Mouse (Mus musculus) midbrain, embryonic 11.5 days (tissue): ENCODE measurements around the gene Stpg1. TPM values are rescaled to one million over a fixed set of nuclear protein-coding genes. Genes with fewer than 3 reads are reported as not detected.

Source experiments
- ATAC-seq: fragments of 200-750 bp; cut with Nextera tagmentation; 2 replicates; pipeline ENCODE4 v1.8.0; 2017; ENCODE audit warnings: moderate TSS enrichment, moderate library complexity; ENCODE audit not compliant: low FRiP score
- DNase-seq: peaks from one replicate; pipeline ENCODE4 v3.0.0; 2015; ENCODE audit warnings: low spot score; ENCODE audit errors: missing footprints
- H3K27ac ChIP-seq: fragments of 300-500 bp; sonication (generic); 2 replicates; pipeline ENCODE4 v1.5.1; 2014; ENCODE audit warnings: low read depth, low read length
- H3K27me3 ChIP-seq: fragments of 300-500 bp; sonication (generic); 2 replicates; pipeline ENCODE4 v1.6.1; 2014; ENCODE audit warnings: mild to moderate bottlenecking, low read length, moderate library complexity, mixed read lengths; ENCODE audit not compliant: control insufficient read depth, insufficient read depth
- H3K36me3 ChIP-seq: fragments of 300-500 bp; sonication (generic); 2 replicates; pipeline ENCODE4 v1.6.1; 2014; ENCODE audit warnings: mild to moderate bottlenecking, low read length, moderate library complexity, mixed read lengths; ENCODE audit not compliant: control insufficient read depth, insufficient read depth
- H3K4me1 ChIP-seq: fragments of 300-500 bp; sonication (generic); 2 replicates; pipeline ENCODE4 v1.6.1; 2014; ENCODE audit warnings: low read length; ENCODE audit not compliant: control insufficient read depth, insufficient read depth
- H3K4me2 ChIP-seq: fragments of 300-500 bp; sonication (generic); 2 replicates; pipeline ENCODE4 v1.6.1; 2014; ENCODE audit warnings: mild to moderate bottlenecking, moderate library complexity
- H3K4me3 ChIP-seq: fragments of 300-500 bp; sonication (generic); 2 replicates; pipeline ENCODE4 v1.5.1; 2014; ENCODE audit warnings: low read depth, low read length
- H3K9ac ChIP-seq: fragments of 300-500 bp; sonication (generic); 2 replicates; pipeline ENCODE4 v1.6.1; 2014; ENCODE audit warnings: low read length
- H3K9me3 ChIP-seq: fragments of 300-500 bp; sonication (generic); 2 replicates; pipeline ENCODE4 v1.6.1; 2016; ENCODE audit warnings: low read length; ENCODE audit not compliant: control insufficient read depth
- WGBS: fragments of 180-500 bp; shearing (Covaris S2); extraction: QIAGEN DNeasy Blood & Tissue Kit; methylation state at CpG from one replicate; pipeline ENCODE4 v1.1.7; 2014; 5-methylcytosine and 5-hydroxymethylcytosine counted together
- polyA plus RNA-seq: library from polyadenylated mRNA; unstranded; fragments of >200 nt; fragmentation: Nextera tagmentation; extraction: Ambion mirVana; gene quantifications from 2 replicates; pipeline ENCODE4 v1.2.1, GENCODE M21; 2014

Gene Stpg1
- polyA plus RNA-seq, 1 experiment from 2014 or later, result 0.53 TPM

- 72% methylated on average over 9 of the region's 9 CpGs for WGBS
- Histone ChIP-seq H3K4me2 (no peak overlapping the region), H3K36me3 (no peaks in the 10 kb centered on the region), H3K9ac (no peak overlapping the region), H3K4me3 (no peak overlapping the region), H3K27me3 (no peaks in the 10 kb centered on the region), H3K27ac (no peak overlapping the region), H3K4me1 (peaks cover 3% of the 10 kb centered on the region; the same call in 1 of the 2 replicates), H3K9me3 (no peaks in the 10 kb centered on the region)
- DNase-seq, result no peak
- ATAC-seq, result no peak
Measured at GRCm38 (mm10) chr4:135540057-135540456, 45.5 kb downstream of the Stpg1 start.

DNA sequence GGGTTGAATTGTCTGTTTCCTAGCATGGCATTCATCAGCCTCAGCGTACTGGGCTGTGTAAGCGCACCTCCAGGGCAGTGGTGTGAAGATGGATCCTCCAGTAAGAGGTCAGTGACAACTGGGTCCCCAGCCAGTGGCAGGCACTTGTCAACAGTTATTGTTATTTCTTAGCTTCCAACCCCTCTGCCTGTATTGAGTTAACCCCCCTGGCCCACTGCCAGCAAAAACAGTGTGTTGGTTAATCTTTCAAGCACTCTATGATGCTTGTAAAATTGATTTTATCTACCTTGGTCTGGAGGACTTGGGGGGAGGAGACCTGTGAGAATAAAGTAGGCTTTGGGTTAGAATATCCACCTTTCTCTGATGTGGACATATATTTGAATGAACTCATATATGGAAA, 49.7 kb downstream of the Stpg1 start:
- peaks cover 21% of the 10 kb centered on the region for H3K4me1 ChIP-seq
- no peak overlapping the region for H3K4me3 ChIP-seq
- no peaks in the 10 kb centered on the region for H3K36me3 ChIP-seq
- no peak overlapping the region for H3K4me2 ChIP-seq
- ATAC-seq (no peak), DNase-seq (no peak)
- H3K27ac ChIP-seq, result no peak overlapping the region
- WGBS, result 95% methylated on average over 2 of the region's 2 CpGs
- H3K9ac ChIP-seq, result no peak overlapping the region
- no peaks in the 10 kb centered on the region for H3K9me3 ChIP-seq
- H3K27me3 ChIP-seq, result no peaks in the 10 kb centered on the region

GRCm38 (mm10) chr4:135545080-135545511, 50.5 kb downstream of the Stpg1 start:
- Histone ChIP-seq H3K9me3 (no peaks in the 10 kb centered on the region), H3K4me3 (no peak overlapping the region), H3K4me1 (peaks cover 21% of the 10 kb centered on the region), H3K27ac (no peak overlapping the region), H3K27me3 (no peaks in the 10 kb centered on the region), H3K4me2 (no peak overlapping the region), H3K36me3 (no peaks in the 10 kb centered on the region), H3K9ac (no peak overlapping the region)
- DNase-seq, result peak; percentile 89
- ATAC-seq, result no peak
- 30% methylated on average over 8 of the region's 8 CpGs for WGBS

DNA sequence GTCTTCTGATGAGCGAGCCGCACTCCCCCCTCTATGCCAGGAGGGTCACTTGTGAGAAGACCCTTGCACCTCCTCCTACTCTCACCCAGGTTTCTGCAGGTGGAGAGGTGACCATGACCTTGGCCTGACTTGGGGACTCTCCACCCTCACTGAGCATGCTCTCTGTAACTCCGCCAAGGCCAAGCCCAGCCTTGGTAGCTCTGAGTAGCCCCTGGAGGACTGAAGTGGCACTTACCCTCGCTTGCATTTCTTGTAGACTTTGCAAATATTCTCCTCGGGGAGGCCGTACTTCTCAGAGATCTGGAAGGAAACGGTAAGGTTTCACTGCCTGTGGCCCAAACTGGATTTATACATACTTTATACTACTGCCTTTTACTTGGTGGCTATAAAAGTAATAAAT, 51.4 kb downstream of the Stpg1 start:
- Histone ChIP-seq H3K4me1 (peaks cover 21% of the 10 kb centered on the region), H3K4me3 (no peak overlapping the region), H3K9ac (no peak overlapping the region), H3K27me3 (no peaks in the 10 kb centered on the region), H3K27ac (no peak overlapping the region), H3K4me2 (no peak overlapping the region), H3K36me3 (no peaks in the 10 kb centered on the region), H3K9me3 (no peaks in the 10 kb centered on the region)
- WGBS, result 85% methylated on average over 7 of the region's 7 CpGs
- ATAC-seq, result no peak
- DNase-seq, result no peak

- no peak for ATAC-seq
- no peaks in the 10 kb centered on the region for H3K27me3 ChIP-seq
Measured at GRCm38 (mm10) chr4:135546793-135547192, 52.2 kb downstream of the Stpg1 start.

DNA sequence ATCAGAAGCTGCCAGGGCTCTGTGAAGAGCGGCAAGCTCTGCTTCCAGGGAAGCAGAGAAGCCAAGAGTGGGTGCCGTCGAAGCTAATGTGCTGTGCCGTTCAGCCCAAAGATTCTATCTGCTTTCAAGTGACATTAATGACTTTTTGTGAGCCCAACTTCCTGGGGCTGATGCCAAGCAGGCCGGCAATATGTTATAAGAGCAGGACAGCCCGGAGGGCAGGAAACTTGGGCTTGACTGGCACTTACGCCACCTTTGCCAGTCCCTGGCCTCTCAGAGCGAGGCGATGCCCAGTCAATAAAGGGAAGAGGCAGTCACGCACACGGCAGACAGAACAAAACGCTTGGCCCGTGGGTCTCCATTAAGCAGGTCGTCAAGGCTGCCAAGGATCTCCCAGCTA, 53.0 kb downstream of the Stpg1 start:
- H3K4me2 ChIP-seq, result no peak overlapping the region
- no peak overlapping the region for H3K27ac ChIP-seq
- H3K9me3 ChIP-seq, result no peaks in the 10 kb centered on the region
- H3K27me3 ChIP-seq, result no peaks in the 10 kb centered on the region
- DNase-seq (no peak), ATAC-seq (no peak)
- no peak overlapping the region for H3K9ac ChIP-seq
- WGBS, result 71% methylated on average over 14 of the region's 14 CpGs
- no peaks in the 10 kb centered on the region for H3K36me3 ChIP-seq
- peaks cover 30% of the 10 kb centered on the region for H3K4me1 ChIP-seq
- no peak overlapping the region for H3K4me3 ChIP-seq

More at GRCm38 (mm10) chr4:135546793-135547192, 52.2 kb downstream of the Stpg1 start:
- H3K4me3 ChIP-seq, result no peak overlapping the region
- no peak for DNase-seq
- no peak overlapping the region for H3K27ac ChIP-seq
- H3K9ac ChIP-seq, result no peak overlapping the region
- 87% methylated on average over 4 of the region's 4 CpGs for WGBS
- H3K36me3 ChIP-seq, result no peaks in the 10 kb centered on the region
- H3K4me1 ChIP-seq, result peaks cover 25% of the 10 kb centered on the region
- no peak overlapping the region for H3K4me2 ChIP-seq
- no peaks in the 10 kb centered on the region for H3K9me3 ChIP-seq

DNA sequence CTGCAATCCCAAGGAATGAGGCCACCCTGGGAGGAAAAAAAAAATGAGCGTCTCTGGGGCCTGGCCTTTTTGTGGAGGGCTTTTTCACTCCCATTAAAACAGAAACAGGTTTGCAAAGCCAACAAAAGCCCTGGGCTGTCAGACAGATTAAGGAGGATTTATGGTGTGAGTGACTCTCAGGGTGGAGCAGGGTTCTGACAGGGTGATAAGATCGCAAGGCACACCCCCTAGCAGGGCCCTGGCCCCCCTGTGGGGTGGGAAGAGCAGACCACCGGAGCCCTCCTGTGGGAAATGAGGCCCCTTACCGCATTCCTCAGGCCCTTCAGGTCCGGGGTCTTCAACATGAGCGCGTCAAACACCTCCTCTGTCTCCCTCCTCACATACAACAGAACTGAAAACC, 53.5 kb downstream of the Stpg1 start:
- no peaks in the 10 kb centered on the region for H3K27me3 ChIP-seq
- H3K4me3 ChIP-seq, result no peak overlapping the region
- no peak overlapping the region for H3K27ac ChIP-seq
- no peak overlapping the region for H3K9ac ChIP-seq
- ATAC-seq, result no peak
- H3K4me2 ChIP-seq, result no peak overlapping the region
- H3K9me3 ChIP-seq, result no peaks in the 10 kb centered on the region
- H3K36me3 ChIP-seq, result no peaks in the 10 kb centered on the region
- no peak for DNase-seq
- peaks cover 35% of the 10 kb centered on the region for H3K4me1 ChIP-seq
- 13% methylated on average over 7 of the region's 7 CpGs for WGBS

GRCm38 (mm10) chr4:135548521-135549077, 54.0 kb downstream of the Stpg1 start:
- Histone ChIP-seq H3K27me3 (no peaks in the 10 kb centered on the region), H3K4me2 (no peak overlapping the region), H3K9ac (no peak overlapping the region), H3K4me1 (peaks cover 40% of the 10 kb centered on the region), H3K36me3 (no peaks in the 10 kb centered on the region), H3K4me3 (no peak overlapping the region), H3K27ac (no peak overlapping the region), H3K9me3 (no peaks in the 10 kb centered on the region)
- no peak for ATAC-seq
- WGBS, result 22% methylated on average over 9 of the region's 9 CpGs
- no peak for DNase-seq

GRCm38 (mm10) chr4:135549323-135549722, 54.7 kb downstream of the Stpg1 start:
- Histone ChIP-seq H3K27me3 (no peaks in the 10 kb centered on the region), H3K4me2 (no peak overlapping the region), H3K27ac (no peak overlapping the region), H3K4me3 (no peak overlapping the region), H3K9ac (no peak overlapping the region), H3K9me3 (no peaks in the 10 kb centered on the region), H3K36me3 (no peaks in the 10 kb centered on the region), H3K4me1 (peaks cover 40% of the 10 kb centered on the region)
- WGBS, result 79% methylated on average over 6 of the region's 6 CpGs
- ATAC-seq (no peak), DNase-seq (no peak)
